Mouse (Mus musculus) liver, embryonic 11.5 days (tissue): ENCODE data around the gene Gpr37l1. TPM values are rescaled to one million over a fixed set of nuclear protein-coding genes. Genes with fewer than 3 reads are reported as not detected.

Experiments used
- ATAC-seq: fragments of 200-750 bp; cut with Nextera tagmentation; replicated peaks from 2 replicates; pipeline ENCODE4 v1.8.0; 2017; ENCODE audit warnings: moderate number of reproducible peaks, mild to moderate bottlenecking, moderate TSS enrichment, moderate library complexity; ENCODE audit not compliant: low FRiP score
- DNase-seq: peaks from one replicate; pipeline ENCODE4 v3.0.0-alpha.2; 2017; ENCODE audit warnings: low spot score
- H3K27ac ChIP-seq: fragments of 300-500 bp; sonication (generic); 2 replicates; pipeline ENCODE4 v1.5.1; 2014; ENCODE audit warnings: mild to moderate bottlenecking, low read depth, low read length, control low read depth
- H3K27me3 ChIP-seq: fragments of 300-500 bp; sonication (generic); replicated peaks from 2 replicates; pipeline ENCODE4 v1.6.1; 2014; ENCODE audit warnings: low read length, mixed read lengths; ENCODE audit not compliant: control insufficient read depth, insufficient read depth
- H3K36me3 ChIP-seq: fragments of 300-500 bp; sonication (generic); 2 replicates; pipeline ENCODE4 v1.6.1; 2014; ENCODE audit warnings: mild to moderate bottlenecking, low read length, moderate library complexity, mixed read lengths; ENCODE audit not compliant: control insufficient read depth, insufficient read depth
- H3K4me1 ChIP-seq: fragments of 300-500 bp; sonication (generic); replicated peaks from 2 replicates; pipeline ENCODE4 v1.6.1; 2014; ENCODE audit warnings: low read length, mixed read lengths; ENCODE audit not compliant: control insufficient read depth, insufficient read depth
- H3K4me2 ChIP-seq: fragments of 300-500 bp; sonication (generic); 2 replicates; pipeline ENCODE4 v1.6.1; 2014; ENCODE audit warnings: mild to moderate bottlenecking, control low read depth, moderate library complexity
- H3K4me3 ChIP-seq: fragments of 300-500 bp; sonication (generic); 2 replicates; pipeline ENCODE4 v1.5.1; 2014; ENCODE audit warnings: low read depth, low read length, control low read depth
- H3K9ac ChIP-seq: fragments of 300-500 bp; sonication (generic); 2 replicates; pipeline ENCODE4 v1.6.1; 2014; ENCODE audit warnings: low read depth, low read length, control low read depth
- H3K9me3 ChIP-seq: fragments of 300-500 bp; sonication (generic); 2 replicates; pipeline ENCODE4 v1.6.1; 2016; ENCODE audit warnings: low read length, inconsistent platforms, mixed read lengths; ENCODE audit not compliant: control insufficient read depth
- WGBS: fragments of 180-500 bp; shearing (Covaris S2); extraction: QIAGEN DNeasy Blood & Tissue Kit; methylation state at CpG from one replicate; pipeline ENCODE4 v1.1.7; 2014; 5-methylcytosine and 5-hydroxymethylcytosine counted together
- polyA plus RNA-seq: library from polyadenylated mRNA; unstranded; fragments of >200 nt; fragmentation: Nextera tagmentation; extraction: Ambion mirVana; gene quantifications from 2 replicates; pipeline ENCODE4 v1.2.1, GENCODE M21; 2014

The Gpr37l1 gene
- polyA plus RNA-seq, 1 experiment from 2014 or later = not detected

DNA sequence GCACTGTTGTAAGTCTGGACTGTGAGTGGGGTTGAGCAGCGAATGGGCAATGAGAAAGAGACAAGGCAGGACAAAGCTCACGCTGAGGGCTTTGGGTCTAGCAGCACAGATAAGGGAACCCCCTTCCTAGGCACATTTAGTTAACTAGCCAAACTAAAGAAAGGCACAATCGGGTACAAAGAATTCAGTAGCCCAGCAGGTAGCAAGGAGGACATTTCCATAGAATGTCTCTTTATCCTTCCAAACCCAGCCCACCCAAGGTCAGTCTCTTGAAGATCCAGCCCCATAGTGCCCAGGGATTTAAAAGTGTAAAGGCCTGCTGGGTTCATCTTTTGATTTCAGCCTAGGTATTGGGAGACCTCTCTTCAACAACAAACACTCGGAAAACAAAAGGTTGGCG, 18.5 kb upstream of the Gpr37l1 start:
- peaks cover 5% of the 10 kb centered on the region; the same call in 1 of the 2 replicates for H3K4me1 ChIP-seq
- 47% methylated on average over 5 of the region's 5 CpGs for WGBS
- ATAC-seq = no peak
- no peaks in the 10 kb centered on the region for H3K9me3 ChIP-seq
- no peak overlapping the region for H3K27ac ChIP-seq
- no peak overlapping the region for H3K4me2 ChIP-seq
- H3K4me3 ChIP-seq = no peak overlapping the region
- no peak for DNase-seq
- H3K36me3 ChIP-seq = no peaks in the 10 kb centered on the region
- H3K27me3 ChIP-seq = peaks cover 4% of the 10 kb centered on the region; the same call in 1 of the 2 replicates
- H3K9ac ChIP-seq = no peak overlapping the region

DNA sequence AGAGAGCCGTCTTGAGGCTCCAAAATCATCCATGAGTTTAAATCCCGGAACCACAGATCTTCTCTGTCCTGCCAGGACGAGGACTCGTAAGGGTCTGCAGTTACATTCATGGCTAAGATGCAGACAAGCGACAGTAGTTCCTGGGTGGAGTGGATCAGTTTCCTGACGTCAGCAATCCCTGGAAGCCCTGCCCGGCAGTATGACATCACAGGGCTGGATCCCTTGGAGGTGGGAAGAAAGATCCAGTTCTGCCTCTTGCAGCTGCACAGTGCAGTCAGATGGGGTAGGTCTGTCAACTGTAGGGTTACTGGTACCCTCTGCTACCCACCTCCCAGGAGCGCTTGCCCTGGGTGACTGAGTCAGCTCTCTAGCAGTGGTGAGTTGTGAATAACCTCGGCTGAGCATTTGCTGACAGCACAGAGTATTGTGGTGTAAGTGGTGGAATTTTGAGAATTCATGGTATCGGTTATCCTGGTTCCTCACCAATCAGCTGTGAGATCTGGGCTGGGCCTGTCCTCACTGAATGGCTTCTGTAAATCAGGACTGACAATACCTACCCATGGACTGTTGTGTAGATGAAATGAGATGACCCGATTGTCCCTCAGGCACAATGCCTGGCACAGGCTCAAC, 16.6 kb upstream of the Gpr37l1 start:
- Histone ChIP-seq H3K9ac (no peak overlapping the region), H3K4me1 (peaks cover 5% of the 10 kb centered on the region; the same call in 1 of the 2 replicates), H3K27me3 (peaks cover 4% of the 10 kb centered on the region; the same call in 1 of the 2 replicates), H3K4me2 (no peak overlapping the region), H3K27ac (no peak overlapping the region), H3K36me3 (no peaks in the 10 kb centered on the region), H3K4me3 (no peak overlapping the region), H3K9me3 (no peaks in the 10 kb centered on the region)
- no peak for DNase-seq
- ATAC-seq = no peak
- WGBS = 60% methylated on average over 11 of the region's 11 CpGs

DNA sequence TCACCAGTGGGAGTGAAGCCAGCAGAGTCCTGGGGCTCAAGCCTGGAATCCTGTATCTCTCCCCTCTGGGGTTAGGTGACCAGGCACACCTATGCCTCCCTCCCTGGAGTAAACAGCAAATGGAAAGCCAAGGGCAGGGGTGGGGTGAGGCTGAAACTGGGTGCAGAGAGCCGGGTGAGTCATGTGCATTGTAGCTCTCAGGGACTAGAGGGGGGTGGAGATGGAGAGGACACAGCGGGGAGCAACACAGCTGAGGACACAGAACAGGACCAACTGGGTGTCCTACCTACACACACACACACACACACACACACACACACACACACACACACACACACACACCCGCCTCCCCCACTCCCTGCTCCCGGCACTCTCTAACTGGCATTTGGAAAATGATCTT, 16.0 kb upstream of the Gpr37l1 start:
- H3K9me3 ChIP-seq = no peaks in the 10 kb centered on the region
- peaks cover 4% of the 10 kb centered on the region; the same call in 1 of the 2 replicates for H3K27me3 ChIP-seq
- ATAC-seq (0 out of 2 replicates have a peak, but pooled peaks have one; percentile 10), DNase-seq (no peak)
- peaks cover 5% of the 10 kb centered on the region; the same call in 1 of the 2 replicates for H3K4me1 ChIP-seq
- H3K4me3 ChIP-seq = no peak overlapping the region
- H3K36me3 ChIP-seq = no peaks in the 10 kb centered on the region
- H3K9ac ChIP-seq = no peak overlapping the region
- 56% methylated on average over 4 of the region's 4 CpGs for WGBS
- H3K4me2 ChIP-seq = no peak overlapping the region
- H3K27ac ChIP-seq = no peak overlapping the region

- H3K4me2 ChIP-seq = no peak overlapping the region
- no peak overlapping the region for H3K9ac ChIP-seq
- H3K27me3 ChIP-seq = peaks cover 4% of the 10 kb centered on the region; the same call in 1 of the 2 replicates
- WGBS = 54% methylated on average over 3 of the region's 3 CpGs
- no peaks in the 10 kb centered on the region for H3K9me3 ChIP-seq
- peak; percentile 41; the same call in 1 of the 2 replicates for ATAC-seq
- no peak for DNase-seq
- H3K4me1 ChIP-seq = peaks cover 5% of the 10 kb centered on the region; the same call in 1 of the 2 replicates
- H3K4me3 ChIP-seq = no peak overlapping the region
- no peaks in the 10 kb centered on the region for H3K36me3 ChIP-seq
- H3K27ac ChIP-seq = no peak overlapping the region
Observed at GRCm38 (mm10) chr1:135182975-135183374, 15.5 kb upstream of the Gpr37l1 start.

DNA sequence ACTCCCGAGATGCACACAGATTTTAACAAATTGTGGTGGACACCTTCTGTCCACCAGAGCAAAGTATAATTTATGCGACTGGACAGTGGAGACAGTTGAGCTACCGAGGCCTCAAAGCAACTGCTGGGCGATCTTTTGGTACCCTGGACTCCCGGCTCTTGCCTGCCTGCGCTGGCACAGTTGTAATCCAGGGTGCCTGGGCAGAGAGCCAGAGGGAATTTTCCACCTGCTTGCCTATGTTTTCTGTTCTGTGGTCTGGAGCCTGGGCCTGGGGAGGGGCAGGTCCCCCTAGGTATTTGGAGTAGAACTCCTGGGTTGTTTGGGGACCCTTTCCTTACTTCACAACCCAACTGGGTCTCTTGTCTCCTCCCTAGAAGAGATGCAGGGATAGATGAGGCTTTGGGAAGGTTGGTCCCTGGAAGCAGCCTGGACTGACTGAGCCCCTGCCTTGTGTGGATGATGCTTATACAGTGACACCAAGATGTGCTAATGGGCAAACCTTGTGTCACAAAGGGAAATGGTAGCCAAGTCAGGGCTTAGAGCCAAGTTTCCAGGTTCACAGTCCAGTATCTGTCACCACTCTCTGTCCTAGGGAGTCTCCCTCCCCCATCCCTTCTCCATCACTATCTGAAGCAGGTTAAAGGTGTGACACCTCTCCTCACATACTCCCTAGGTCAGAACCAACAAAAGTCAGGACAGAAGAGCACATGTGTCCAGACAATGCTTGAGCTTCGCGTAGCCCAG, 14.6 kb upstream of the Gpr37l1 start:
- DNase-seq = no peak
- no peak for ATAC-seq
- peaks cover 4% of the 10 kb centered on the region; the same call in 1 of the 2 replicates for H3K27me3 ChIP-seq
- no peak overlapping the region for H3K4me2 ChIP-seq
- H3K9ac ChIP-seq = no peak overlapping the region
- WGBS = 86% methylated on average over 8 of the region's 8 CpGs
- H3K9me3 ChIP-seq = no peaks in the 10 kb centered on the region
- H3K36me3 ChIP-seq = no peaks in the 10 kb centered on the region
- no peak overlapping the region for H3K4me3 ChIP-seq
- no peak overlapping the region for H3K27ac ChIP-seq
- H3K4me1 ChIP-seq = peaks cover 5% of the 10 kb centered on the region; the same call in 1 of the 2 replicates

DNA sequence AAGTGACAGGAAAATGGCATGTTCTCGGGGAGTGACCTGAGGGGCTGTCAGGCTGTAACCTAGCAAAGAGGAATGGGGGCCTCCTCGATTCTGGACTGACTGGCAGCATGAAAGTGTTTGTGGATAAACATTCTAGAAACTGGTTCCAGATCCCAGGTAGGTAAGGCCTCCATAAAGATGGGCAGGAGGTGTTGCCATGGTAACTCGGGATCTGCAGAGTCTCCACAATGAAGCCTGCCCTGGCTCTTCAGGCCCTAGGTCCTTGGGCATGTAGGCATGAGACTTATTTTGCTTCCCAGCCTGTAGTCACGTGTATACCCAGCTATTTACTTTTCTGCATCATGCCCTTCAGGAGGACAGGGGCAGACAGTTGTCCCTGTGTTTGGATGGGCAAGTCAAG, 13.8 kb upstream of the Gpr37l1 start:
- 68% methylated on average over 4 of the region's 4 CpGs for WGBS
- H3K27me3 ChIP-seq = peaks cover 4% of the 10 kb centered on the region; the same call in 1 of the 2 replicates
- DNase-seq = no peak

DNA sequence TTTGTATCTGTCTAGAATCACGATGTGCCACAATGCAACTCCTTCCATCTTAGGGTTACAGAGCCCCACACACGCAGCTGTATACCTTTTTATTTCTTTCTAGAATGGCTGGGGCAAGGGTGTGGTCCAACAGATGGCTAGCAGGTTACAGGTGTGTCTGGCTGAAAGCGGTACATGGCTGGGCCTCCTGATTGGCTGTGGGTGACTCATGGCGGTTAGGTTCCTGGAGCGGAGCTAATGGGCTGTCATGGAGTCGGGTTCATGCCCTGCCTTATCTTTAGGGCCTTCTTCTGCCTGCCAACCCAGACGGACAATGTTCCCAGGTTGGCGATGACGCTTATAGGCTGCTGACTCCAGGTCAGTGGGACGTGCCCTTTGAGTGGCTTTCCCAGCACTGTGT, 13.3 kb upstream of the Gpr37l1 start:
- Histone ChIP-seq H3K4me2 (no peak overlapping the region), H3K27me3 (peaks cover 4% of the 10 kb centered on the region; the same call in 1 of the 2 replicates), H3K4me3 (no peak overlapping the region), H3K36me3 (no peaks in the 10 kb centered on the region), H3K4me1 (peaks cover 5% of the 10 kb centered on the region; the same call in 1 of the 2 replicates), H3K9me3 (no peaks in the 10 kb centered on the region), H3K9ac (no peak overlapping the region), H3K27ac (no peak overlapping the region)
- DNase-seq = no peak
- WGBS = 69% methylated on average over 10 of the region's 10 CpGs
- no peak for ATAC-seq

More for the DNA sequence above, 13.8 kb upstream of the Gpr37l1 start:
- Histone ChIP-seq H3K9ac (no peak overlapping the region), H3K4me3 (no peak overlapping the region), H3K9me3 (no peaks in the 10 kb centered on the region), H3K27ac (no peak overlapping the region), H3K4me1 (peaks cover 5% of the 10 kb centered on the region; the same call in 1 of the 2 replicates), H3K4me2 (no peak overlapping the region), H3K36me3 (no peaks in the 10 kb centered on the region)
- ATAC-seq = no peak

DNA sequence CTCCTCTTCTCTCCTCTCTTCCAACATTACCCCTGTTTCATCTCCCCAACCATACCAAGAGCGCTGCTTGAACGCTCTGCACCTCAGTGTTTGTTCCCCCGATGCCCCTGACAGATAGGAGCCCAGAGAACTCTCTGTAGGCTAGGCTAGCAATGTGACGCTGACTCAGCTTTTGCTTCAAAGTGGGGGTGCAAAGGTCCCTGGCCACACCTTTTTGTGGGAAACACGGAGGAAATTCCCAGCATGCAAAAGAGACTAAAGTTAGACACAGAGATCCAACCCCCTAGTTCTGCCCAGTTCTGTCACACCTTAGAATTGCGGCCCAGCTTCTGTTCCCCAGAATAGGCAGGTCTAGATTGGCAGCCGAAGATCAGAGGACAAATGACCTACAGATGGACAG, 11.4 kb upstream of the Gpr37l1 start:
- Histone ChIP-seq H3K9me3 (no peaks in the 10 kb centered on the region), H3K4me3 (no peak overlapping the region), H3K27ac (no peak overlapping the region), H3K27me3 (no peaks in the 10 kb centered on the region), H3K9ac (no peak overlapping the region), H3K4me1 (peaks cover 5% of the 10 kb centered on the region; the same call in 1 of the 2 replicates), H3K36me3 (no peaks in the 10 kb centered on the region), H3K4me2 (no peak overlapping the region)
- DNase-seq (no peak), ATAC-seq (no peak)
- WGBS = 78% methylated on average over 7 of the region's 7 CpGs
